Mouse (Mus musculus) heart, embryonic 15.5 days (tissue): ENCODE measurements around the gene Iffo2. TPM values are rescaled to one million over a fixed set of nuclear protein-coding genes. Genes with fewer than 3 reads are reported as not detected.
A peak's percentile ranks its signal among the peaks of the same experiment; 100 is the strongest.

ENCODE experiments used
- ATAC-seq: fragments of 200-750 bp; cut with Nextera tagmentation; replicated peaks from 2 replicates; pipeline ENCODE4 v1.8.0; 2017; ENCODE audit warnings: low read depth, moderate TSS enrichment; ENCODE audit not compliant: insufficient number of reproducible peaks, insufficient read depth, low FRiP score
- H3K27ac ChIP-seq: fragments of 300-500 bp; sonication (generic); 2 replicates; pipeline ENCODE4 v1.5.1; 2015; ENCODE audit warnings: mild to moderate bottlenecking, inconsistent platforms
- H3K27me3 ChIP-seq: fragments of 300-500 bp; sonication (generic); 2 replicates; pipeline ENCODE4 v1.6.1; 2015; ENCODE audit warnings: inconsistent platforms
- H3K36me3 ChIP-seq: fragments of 300-500 bp; sonication (generic); 2 replicates; pipeline ENCODE4 v1.6.1; 2015; ENCODE audit warnings: mild to moderate bottlenecking, inconsistent platforms
- H3K4me1 ChIP-seq: fragments of 300-500 bp; sonication (generic); replicated peaks from 2 replicates; pipeline ENCODE4 v1.6.1; 2015; ENCODE audit warnings: inconsistent platforms
- H3K4me2 ChIP-seq: fragments of 300-500 bp; sonication (generic); 2 replicates; pipeline ENCODE4 v1.6.1; 2015; ENCODE audit warnings: inconsistent platforms, mild to moderate bottlenecking, moderate library complexity
- H3K4me3 ChIP-seq: fragments of 300-500 bp; sonication (generic); 2 replicates; pipeline ENCODE4 v1.5.1; 2015; ENCODE audit warnings: mild to moderate bottlenecking, inconsistent platforms
- H3K9ac ChIP-seq: fragments of 300-500 bp; sonication (generic); 2 replicates; pipeline ENCODE4 v1.6.1; 2015; ENCODE audit warnings: mild to moderate bottlenecking, inconsistent platforms
- H3K9me3 ChIP-seq: fragments of 300-500 bp; sonication (generic); replicated peaks from 2 replicates; pipeline ENCODE4 v1.6.1; 2016; ENCODE audit warnings: inconsistent platforms
- WGBS: fragments of 180-500 bp; shearing (Covaris S2); methylation state at CpG from one replicate; pipeline ENCODE4 v1.1.7; 2015; ENCODE audit warnings: mixed read lengths; 5-methylcytosine and 5-hydroxymethylcytosine counted together
- polyA plus RNA-seq: library from polyadenylated mRNA; unstranded; fragments of >200 nt; fragmentation: Nextera tagmentation; extraction: Ambion mirVana; gene quantifications from 2 replicates; pipeline ENCODE4 v1.2.1, GENCODE M21; 2015

Gene Iffo2
- polyA plus RNA-seq, 1 experiment from 2014 or later = 3.4 TPM

GRCm38 (mm10) chr4:139611542-139611953 is 81.2 kb downstream of the Iffo2 start:
- H3K4me2 ChIP-seq = peak overlapping the region; percentile 53
- no peaks in the 10 kb centered on the region for H3K9me3 ChIP-seq
- H3K27ac ChIP-seq = 0 out of 2 replicates have a peak overlapping the region, but pooled peaks have one; percentile 48
- H3K9ac ChIP-seq = no peak overlapping the region
- peaks cover 28% of the 10 kb centered on the region for H3K36me3 ChIP-seq
- H3K4me1 ChIP-seq = peaks cover 13% of the 10 kb centered on the region
- peak overlapping the region; percentile 24; the same call in 1 of the 2 replicates for H3K4me3 ChIP-seq
- WGBS = 5% methylated on average over 10 of the region's 10 CpGs
- no peaks in the 10 kb centered on the region for H3K27me3 ChIP-seq
- ATAC-seq = peak; percentile 61; the same call in 1 of the 2 replicates

- no peaks in the 10 kb centered on the region for H3K9me3 ChIP-seq
- no peak overlapping the region for H3K9ac ChIP-seq
- H3K27ac ChIP-seq = no peak overlapping the region
- 88% methylated on average over 21 of the region's 21 CpGs for WGBS
- no peak for ATAC-seq
- no peak overlapping the region for H3K4me2 ChIP-seq
- H3K27me3 ChIP-seq = no peaks in the 10 kb centered on the region
- no peak overlapping the region for H3K4me3 ChIP-seq
- H3K36me3 ChIP-seq = peaks cover 24% of the 10 kb centered on the region
- peaks cover 17% of the 10 kb centered on the region for H3K4me1 ChIP-seq
Observed at GRCm38 (mm10) chr4:139614524-139615260, 84.3 kb downstream of the Iffo2 start.

- H3K36me3 ChIP-seq = peaks cover 24% of the 10 kb centered on the region
- peak overlapping the region; percentile 75 for H3K27ac ChIP-seq
- H3K9me3 ChIP-seq = no peaks in the 10 kb centered on the region
- peak overlapping the region; percentile 55 for H3K9ac ChIP-seq
- peak overlapping the region; percentile 55 for H3K4me3 ChIP-seq
- H3K4me2 ChIP-seq = peak overlapping the region; percentile 62
- H3K4me1 ChIP-seq = peaks cover 9% of the 10 kb centered on the region
- WGBS = 13% methylated on average over 24 of the region's 24 CpGs
- H3K27me3 ChIP-seq = no peaks in the 10 kb centered on the region
- ATAC-seq = peak; percentile 72
Observed at GRCm38 (mm10) chr4:139616276-139617000, 86.1 kb downstream of the Iffo2 start.

- Histone ChIP-seq H3K4me1 (peaks cover 7% of the 10 kb centered on the region), H3K9me3 (no peaks in the 10 kb centered on the region), H3K9ac (peak overlapping the region; percentile 31; the same call in 1 of the 2 replicates), H3K27me3 (no peaks in the 10 kb centered on the region), H3K4me2 (peak overlapping the region; percentile 62), H3K27ac (peak overlapping the region; percentile 75; the same call in 1 of the 2 replicates), H3K36me3 (peaks cover 24% of the 10 kb centered on the region), H3K4me3 (peak overlapping the region; percentile 55)
- no peak for ATAC-seq
- 44% methylated on average over 3 of the region's 3 CpGs for WGBS
Observed at GRCm38 (mm10) chr4:139617001-139617364, 86.6 kb downstream of the Iffo2 start.

- Histone ChIP-seq H3K4me1 (peaks cover 24% of the 10 kb centered on the region), H3K27me3 (no peaks in the 10 kb centered on the region), H3K4me2 (no peak overlapping the region), H3K4me3 (no peak overlapping the region), H3K27ac (no peak overlapping the region), H3K36me3 (peaks cover 6% of the 10 kb centered on the region; the same call in 1 of the 2 replicates), H3K9ac (no peak overlapping the region), H3K9me3 (no peaks in the 10 kb centered on the region)
- no peak for ATAC-seq
- WGBS = 74% methylated on average over 6 of the region's 6 CpGs
Observed at GRCm38 (mm10) chr4:139619765-139620164, 89.4 kb downstream of the Iffo2 start.

- H3K27me3 ChIP-seq = no peaks in the 10 kb centered on the region
- peak; percentile 99 for ATAC-seq
- H3K9ac ChIP-seq = peak within 1 kb of the TSS; percentile 76
- peak within 1 kb of the TSS; percentile 80 for H3K4me3 ChIP-seq
- H3K4me1 ChIP-seq = peaks cover 17% of the 10 kb centered on the region
- H3K4me2 ChIP-seq = peak within 1 kb of the TSS; percentile 86
- under 1% methylated on average over 33 of the region's 38 CpGs for WGBS
- no peaks in the 10 kb centered on the region for H3K9me3 ChIP-seq
- peak within 1 kb of the TSS; percentile 85 for H3K27ac ChIP-seq
- H3K36me3 ChIP-seq = no peaks in the 10 kb centered on the region
Observed at GRCm38 (mm10) chr4:139622373-139623282, 92.3 kb downstream of the Iffo2 start, which contains the start of gene Aldh4a1. Gene Aldh4a1 (plus strand): TSS chr4:139622866.

- Histone ChIP-seq H3K27ac (peak overlapping the region; percentile 85; the same call in 1 of the 2 replicates), H3K4me1 (peaks cover 17% of the 10 kb centered on the region), H3K9me3 (no peaks in the 10 kb centered on the region), H3K4me3 (peak overlapping the region; percentile 80), H3K36me3 (no peaks in the 10 kb centered on the region), H3K9ac (peak overlapping the region; percentile 76), H3K4me2 (peak overlapping the region; percentile 86), H3K27me3 (no peaks in the 10 kb centered on the region)
- WGBS = 25% methylated on average over 21 of the region's 21 CpGs
- ATAC-seq = no peak
Observed at GRCm38 (mm10) chr4:139623434-139624115, 93.2 kb downstream of the Iffo2 start.

GRCm38 (mm10) chr4:139624116-139624489 is 93.8 kb downstream of the Iffo2 start:
- Histone ChIP-seq H3K9me3 (no peaks in the 10 kb centered on the region), H3K4me2 (peak overlapping the region; percentile 86; the same call in 1 of the 2 replicates), H3K9ac (no peak overlapping the region), H3K27ac (no peak overlapping the region), H3K4me3 (0 out of 2 replicates have a peak overlapping the region, but pooled peaks have one; percentile 80), H3K27me3 (no peaks in the 10 kb centered on the region), H3K36me3 (no peaks in the 10 kb centered on the region), H3K4me1 (peaks cover 17% of the 10 kb centered on the region)
- ATAC-seq = no peak
- WGBS = 65% methylated on average over 5 of the region's 5 CpGs

- H3K4me1 ChIP-seq = peaks cover 17% of the 10 kb centered on the region
- peak overlapping the region; percentile 86; the same call in 1 of the 2 replicates for H3K4me2 ChIP-seq
- no peaks in the 10 kb centered on the region for H3K9me3 ChIP-seq
- WGBS = 71% methylated on average over 10 of the region's 10 CpGs
- no peaks in the 10 kb centered on the region for H3K27me3 ChIP-seq
- H3K9ac ChIP-seq = no peak overlapping the region
- no peak overlapping the region for H3K27ac ChIP-seq
- H3K36me3 ChIP-seq = no peaks in the 10 kb centered on the region
- ATAC-seq = no peak
- no peak overlapping the region for H3K4me3 ChIP-seq
Observed at GRCm38 (mm10) chr4:139624706-139625105, 94.4 kb downstream of the Iffo2 start.

GRCm38 (mm10) chr4:139627361-139627760 is 97.0 kb downstream of the Iffo2 start:
- ATAC-seq = no peak
- no peak overlapping the region for H3K27ac ChIP-seq

More at GRCm38 (mm10) chr4:139627361-139627760, 97.0 kb downstream of the Iffo2 start:
- WGBS = 91% methylated on average over 11 of the region's 11 CpGs
- no peak overlapping the region for H3K4me3 ChIP-seq
- H3K9me3 ChIP-seq = no peaks in the 10 kb centered on the region
- peaks cover 19% of the 10 kb centered on the region for H3K4me1 ChIP-seq
- H3K4me2 ChIP-seq = no peak overlapping the region
- H3K9ac ChIP-seq = no peak overlapping the region
- H3K27me3 ChIP-seq = no peaks in the 10 kb centered on the region
- no peaks in the 10 kb centered on the region for H3K36me3 ChIP-seq
